Mouse (Mus musculus) heart, postnatal 0 days (tissue): ENCODE results near the gene Rspo4.

Experiments used
- CTCF ChIP-seq: IDR thresholded peaks from 2 replicates; pipeline ENCODE4 v1.5.1; 2016; ENCODE audit warnings: antibody characterized with exemption, control low read depth, low read depth
- EP300 ChIP-seq: IDR thresholded peaks from 2 replicates; pipeline ENCODE4 v1.6.1; 2016; ENCODE audit warnings: antibody characterized with exemption, low read depth

- TF ChIP-seq CTCF (no peak), EP300 (no peak)
These were observed 51.7 kb downstream of the Rspo4 start for GRCm38 (mm10) chr2:151894209-151894980.
